Mouse (Mus musculus): ENCODE measurements around the gene Zfp709. TPM values are rescaled to one million over a fixed set of nuclear protein-coding genes. Genes with fewer than 3 reads are reported as not detected.
"Not testable (repeated sequence)": the region's sequence is repeated elsewhere in the genome, so short reads cannot be mapped to it uniquely, and the experiment has no call there.

The Zfp709 gene
- polyA plus RNA-seq (2014; fragmentation: Nextera tagmentation; extraction: Ambion mirVana) = 6.6 and 8.2 TPM in 2 replicates

- ATAC-seq (ENCODE audit: low FRiP score) (peak; percentile 92), DNase-seq (ENCODE audit: low spot score) (peak; percentile 74)
- no peaks in the 10 kb centered on the region for H3K27me3 ChIP-seq (ENCODE audit: control insufficient read depth, insufficient read depth, low read length)
- H3K4me1 ChIP-seq (replicated peaks; ENCODE audit: control insufficient read depth, insufficient read depth, low read length) = no peaks in the 10 kb centered on the region
- peak within 1 kb of the TSS; percentile 73 for H3K27ac ChIP-seq (ENCODE audit: low read depth, low read length)
- peaks cover 3% of the 10 kb centered on the region for H3K9me3 ChIP-seq (ENCODE audit: control insufficient read depth, low read length)
- H3K9ac ChIP-seq (ENCODE audit: low read depth, low read length) = peak within 1 kb of the TSS; percentile 84
- WGBS = 8% methylated on average over 43 of the region's 45 CpGs
- H3K4me3 ChIP-seq (ENCODE audit: low read depth, low read length) = peak within 1 kb of the TSS; percentile 67
- H3K4me2 ChIP-seq (replicated peaks; ENCODE audit: low read depth, low read length) = peak within 1 kb of the TSS; percentile 87
- H3K36me3 ChIP-seq (ENCODE audit: control insufficient read depth, insufficient read depth, low read length) = no peaks in the 10 kb centered on the region
Measured at GRCm38 (mm10) chr8:71881618-71882274, at the start of gene Zfp709. Gene Zfp709 (plus strand): TSS chr8:71882019.

DNA sequence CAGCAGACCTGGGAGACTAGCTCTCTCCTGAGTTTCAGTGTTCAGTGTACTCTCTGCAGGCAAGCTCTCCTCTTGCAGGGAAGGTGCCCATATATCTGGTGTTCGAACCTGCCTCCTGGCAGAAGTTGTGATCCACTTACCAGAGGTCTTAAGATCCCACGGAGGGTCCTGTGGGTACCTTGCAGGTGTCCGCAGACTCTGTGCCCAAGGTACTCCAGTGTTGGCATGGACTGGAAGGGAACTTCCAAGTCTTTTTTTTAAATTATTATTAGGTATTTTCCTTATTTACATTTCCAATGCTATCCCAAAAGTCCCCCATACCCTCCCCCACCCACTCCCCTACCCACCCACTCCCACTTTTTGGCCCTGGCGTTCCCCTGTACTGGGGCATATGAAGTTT lies 43.6 kb upstream of the Zfp709 start:
- ATAC-seq (ENCODE audit: low FRiP score) = 0 out of 2 replicates have a peak, but pooled peaks have one; percentile 38

GRCm38 (mm10) chr8:71841201-71841817 lies 40.5 kb upstream of the Zfp709 start:
- H3K27me3 ChIP-seq (ENCODE audit: control insufficient read depth, insufficient read depth, low read length); H3K9me3 ChIP-seq (ENCODE audit: control insufficient read depth, low read length); H3K4me2 ChIP-seq (replicated peaks; ENCODE audit: low read depth, low read length); DNase-seq (ENCODE audit: low spot score); H3K27ac ChIP-seq (ENCODE audit: low read depth, low read length); H3K36me3 ChIP-seq (ENCODE audit: control insufficient read depth, insufficient read depth, low read length); H3K4me3 ChIP-seq (ENCODE audit: low read depth, low read length); H3K4me1 ChIP-seq (replicated peaks; ENCODE audit: control insufficient read depth, insufficient read depth, low read length); H3K9ac ChIP-seq (ENCODE audit: low read depth, low read length): not testable (repeated sequence)
- WGBS = 87% methylated on average over 3 of the region's 3 CpGs
- peak; percentile 43; the same call in 1 of the 2 replicates for ATAC-seq (ENCODE audit: low FRiP score)

More for the DNA sequence above, 43.6 kb upstream of the Zfp709 start:
- H3K36me3 ChIP-seq (ENCODE audit: control insufficient read depth, insufficient read depth, low read length); H3K4me2 ChIP-seq (replicated peaks; ENCODE audit: low read depth, low read length); H3K27me3 ChIP-seq (ENCODE audit: control insufficient read depth, insufficient read depth, low read length); H3K4me3 ChIP-seq (ENCODE audit: low read depth, low read length); H3K9ac ChIP-seq (ENCODE audit: low read depth, low read length); H3K4me1 ChIP-seq (replicated peaks; ENCODE audit: control insufficient read depth, insufficient read depth, low read length); DNase-seq (ENCODE audit: low spot score); H3K27ac ChIP-seq (ENCODE audit: low read depth, low read length); H3K9me3 ChIP-seq (ENCODE audit: control insufficient read depth, low read length): not testable (repeated sequence)
- WGBS = 89% methylated on average over 4 of the region's 4 CpGs

GRCm38 (mm10) chr8:71842476-71842875 lies 39.3 kb upstream of the Zfp709 start:
- WGBS = 81% methylated on average over 2 of the region's 2 CpGs
- not testable (repeated sequence) for H3K9me3 ChIP-seq (ENCODE audit: control insufficient read depth, low read length)

DNA sequence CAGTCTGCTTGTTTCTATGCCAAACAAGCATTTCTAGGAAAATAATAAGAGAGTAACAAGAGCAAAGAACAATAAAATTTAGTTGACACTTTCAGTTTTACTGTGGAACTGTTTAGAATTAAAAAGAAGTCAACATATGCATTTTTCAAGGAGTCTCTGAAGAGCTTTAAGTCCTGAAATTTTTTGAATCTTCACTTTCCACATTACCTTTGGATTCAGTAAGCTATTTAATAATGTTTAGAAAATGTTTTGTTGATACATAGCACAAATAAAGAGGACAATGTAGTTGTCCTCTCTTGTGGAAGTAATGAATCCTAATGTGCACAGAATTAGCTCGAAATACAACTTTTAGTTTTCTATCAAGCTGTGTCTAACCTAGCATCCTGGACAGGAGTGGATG lies 37.4 kb upstream of the Zfp709 start:
- not testable (repeated sequence) for DNase-seq (ENCODE audit: low spot score); H3K27ac ChIP-seq (ENCODE audit: low read depth, low read length); H3K9me3 ChIP-seq (ENCODE audit: control insufficient read depth, low read length); H3K27me3 ChIP-seq (ENCODE audit: control insufficient read depth, insufficient read depth, low read length); H3K4me3 ChIP-seq (ENCODE audit: low read depth, low read length); H3K4me2 ChIP-seq (replicated peaks; ENCODE audit: low read depth, low read length); H3K9ac ChIP-seq (ENCODE audit: low read depth, low read length); H3K36me3 ChIP-seq (ENCODE audit: control insufficient read depth, insufficient read depth, low read length); ATAC-seq (ENCODE audit: low FRiP score); H3K4me1 ChIP-seq (replicated peaks; ENCODE audit: control insufficient read depth, insufficient read depth, low read length)
- 77% methylated on average over 1 of the region's 1 CpGs for WGBS

More at GRCm38 (mm10) chr8:71842476-71842875, 39.3 kb upstream of the Zfp709 start:
- ATAC-seq (ENCODE audit: low FRiP score); H3K9ac ChIP-seq (ENCODE audit: low read depth, low read length); H3K4me1 ChIP-seq (replicated peaks; ENCODE audit: control insufficient read depth, insufficient read depth, low read length); H3K27ac ChIP-seq (ENCODE audit: low read depth, low read length); H3K4me3 ChIP-seq (ENCODE audit: low read depth, low read length); DNase-seq (ENCODE audit: low spot score); H3K4me2 ChIP-seq (replicated peaks; ENCODE audit: low read depth, low read length); H3K27me3 ChIP-seq (ENCODE audit: control insufficient read depth, insufficient read depth, low read length); H3K36me3 ChIP-seq (ENCODE audit: control insufficient read depth, insufficient read depth, low read length): not testable (repeated sequence)

GRCm38 (mm10) chr8:71845993-71846483 lies 35.8 kb upstream of the Zfp709 start:
- not testable (repeated sequence) for H3K27ac ChIP-seq (ENCODE audit: low read depth, low read length); H3K9ac ChIP-seq (ENCODE audit: low read depth, low read length); H3K4me2 ChIP-seq (replicated peaks; ENCODE audit: low read depth, low read length); H3K36me3 ChIP-seq (ENCODE audit: control insufficient read depth, insufficient read depth, low read length); DNase-seq (ENCODE audit: low spot score); H3K27me3 ChIP-seq (ENCODE audit: control insufficient read depth, insufficient read depth, low read length); H3K9me3 ChIP-seq (ENCODE audit: control insufficient read depth, low read length); H3K4me1 ChIP-seq (replicated peaks; ENCODE audit: control insufficient read depth, insufficient read depth, low read length); H3K4me3 ChIP-seq (ENCODE audit: low read depth, low read length)
- 88% methylated on average over 1 of the region's 1 CpGs for WGBS
- 0 out of 2 replicates have a peak, but pooled peaks have one; percentile 36 for ATAC-seq (ENCODE audit: low FRiP score)

DNA sequence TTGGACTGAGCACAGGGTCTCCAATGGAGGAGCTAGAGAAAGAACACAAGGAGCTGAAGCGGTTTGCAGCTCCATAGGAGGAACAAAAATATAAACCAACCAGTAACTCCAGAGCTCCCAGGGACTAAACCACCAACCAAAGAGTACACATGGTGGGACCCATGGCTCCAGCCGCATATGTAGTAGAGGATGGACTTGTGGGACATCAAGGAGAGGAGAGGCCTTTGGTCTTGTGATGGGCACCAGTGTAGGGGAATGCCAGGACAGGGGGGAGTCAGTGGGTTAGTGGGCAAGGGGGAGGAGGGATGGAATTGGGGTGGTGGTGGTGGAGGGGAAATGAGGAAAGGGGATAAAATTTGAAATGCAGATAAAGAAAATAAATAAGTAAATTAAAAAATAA lies 35.1 kb upstream of the Zfp709 start:
- not testable (repeated sequence) for H3K9me3 ChIP-seq (ENCODE audit: control insufficient read depth, low read length); H3K4me1 ChIP-seq (replicated peaks; ENCODE audit: control insufficient read depth, insufficient read depth, low read length); H3K9ac ChIP-seq (ENCODE audit: low read depth, low read length); H3K27ac ChIP-seq (ENCODE audit: low read depth, low read length); H3K4me2 ChIP-seq (replicated peaks; ENCODE audit: low read depth, low read length); ATAC-seq (ENCODE audit: low FRiP score); H3K4me3 ChIP-seq (ENCODE audit: low read depth, low read length); DNase-seq (ENCODE audit: low spot score); H3K27me3 ChIP-seq (ENCODE audit: control insufficient read depth, insufficient read depth, low read length); H3K36me3 ChIP-seq (ENCODE audit: control insufficient read depth, insufficient read depth, low read length)
- WGBS = 87% methylated on average over 2 of the region's 2 CpGs

DNA sequence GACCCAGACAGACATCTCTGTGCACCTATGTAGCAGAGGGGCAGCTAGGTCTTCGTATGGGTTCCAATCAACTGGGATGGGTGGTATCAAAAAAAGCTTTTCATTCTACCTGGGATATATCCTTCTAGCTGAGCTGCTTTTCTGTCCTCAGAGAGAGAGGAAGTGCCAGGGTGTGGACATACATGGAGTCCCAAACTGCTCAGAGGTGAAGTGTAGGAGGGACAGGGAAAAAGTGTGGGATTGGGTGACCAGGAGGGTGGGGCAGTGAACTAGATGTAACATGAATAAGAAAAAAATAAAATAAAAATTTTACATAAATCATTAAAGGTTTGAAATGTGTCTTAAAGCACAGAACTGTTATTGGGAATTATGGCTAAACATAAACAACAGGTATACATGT lies 30.8 kb upstream of the Zfp709 start:
- H3K9me3 ChIP-seq (ENCODE audit: control insufficient read depth, low read length); H3K36me3 ChIP-seq (ENCODE audit: control insufficient read depth, insufficient read depth, low read length); H3K27me3 ChIP-seq (ENCODE audit: control insufficient read depth, insufficient read depth, low read length); H3K4me1 ChIP-seq (replicated peaks; ENCODE audit: control insufficient read depth, insufficient read depth, low read length); H3K4me2 ChIP-seq (replicated peaks; ENCODE audit: low read depth, low read length); H3K4me3 ChIP-seq (ENCODE audit: low read depth, low read length); DNase-seq (ENCODE audit: low spot score); H3K9ac ChIP-seq (ENCODE audit: low read depth, low read length); H3K27ac ChIP-seq (ENCODE audit: low read depth, low read length): not testable (repeated sequence)
- 83% methylated on average over 1 of the region's 1 CpGs for WGBS
- peak; percentile 51; the same call in 1 of the 2 replicates for ATAC-seq (ENCODE audit: low FRiP score)

GRCm38 (mm10) chr8:71853360-71853759 lies 28.5 kb upstream of the Zfp709 start:
- H3K36me3 ChIP-seq (ENCODE audit: control insufficient read depth, insufficient read depth, low read length); H3K4me3 ChIP-seq (ENCODE audit: low read depth, low read length); H3K27me3 ChIP-seq (ENCODE audit: control insufficient read depth, insufficient read depth, low read length); H3K9ac ChIP-seq (ENCODE audit: low read depth, low read length); DNase-seq (ENCODE audit: low spot score); H3K4me2 ChIP-seq (replicated peaks; ENCODE audit: low read depth, low read length); ATAC-seq (ENCODE audit: low FRiP score); H3K27ac ChIP-seq (ENCODE audit: low read depth, low read length); H3K9me3 ChIP-seq (ENCODE audit: control insufficient read depth, low read length); H3K4me1 ChIP-seq (replicated peaks; ENCODE audit: control insufficient read depth, insufficient read depth, low read length): not testable (repeated sequence)

Data from hindbrain, embryonic 11.5 days (tissue).